Mouse (Mus musculus) embryo, embryonic 9.5 days (tissue): Measurements from ENCODE around the gene P2rx3.

Source experiments
- DNase-seq: peaks from one replicate; pipeline ENCODE4 v3.0.0-alpha.2; 2017; ENCODE audit errors: extremely low spot score

The P2rx3 gene

GRCm38 (mm10) chr2:85043623-85044022, 6.4 kb upstream of the P2rx3 start:
- no peak for DNase-seq

DNA sequence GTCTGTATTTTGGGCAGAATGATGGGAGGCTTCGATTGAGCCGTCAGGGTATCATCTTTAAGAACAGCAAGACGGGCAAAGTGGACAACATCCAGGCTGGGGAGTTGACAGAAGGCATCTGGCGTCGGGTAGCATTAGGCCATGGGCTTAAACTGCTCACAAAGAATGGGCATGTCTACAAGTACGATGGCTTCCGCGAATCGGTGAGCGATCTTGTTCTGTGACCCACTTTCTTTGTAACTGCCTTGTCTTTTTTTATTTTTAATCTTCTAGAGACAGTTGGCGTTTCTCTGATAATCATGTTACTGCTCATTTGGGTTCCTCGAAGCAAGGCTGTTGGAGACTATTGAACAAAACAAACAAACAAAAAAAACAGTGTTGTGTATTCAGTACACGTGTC, 1.1 kb upstream of the P2rx3 start:
- no peak for DNase-seq

DNA sequence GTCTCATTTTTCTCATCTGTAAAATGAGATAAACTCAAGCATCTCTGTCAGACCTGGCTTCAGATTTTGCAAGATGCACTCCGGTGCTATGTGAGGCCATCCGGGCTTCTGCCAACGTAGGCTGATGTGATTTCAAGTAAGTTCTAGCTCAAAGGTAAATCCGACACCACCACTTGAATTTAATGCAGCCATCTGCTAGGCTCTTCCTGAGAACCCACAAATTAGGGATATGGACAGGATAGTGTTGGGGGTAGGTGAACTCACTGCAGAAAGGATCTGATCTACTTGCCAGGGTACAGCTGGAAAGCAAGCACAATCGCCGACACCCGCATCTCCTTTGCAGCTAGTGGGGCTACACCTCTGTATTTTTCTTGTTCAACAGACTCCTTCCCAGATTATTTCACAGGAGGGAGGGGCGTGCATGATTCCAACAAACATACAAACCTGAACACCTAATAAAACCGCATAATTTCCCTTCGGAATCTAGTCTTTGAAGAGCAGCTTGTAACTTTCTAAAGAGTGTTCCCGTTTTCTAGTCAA, 685 bp downstream of the P2rx3 start:
- no peak for DNase-seq

- DNase-seq: no peak
Observed at GRCm38 (mm10) chr2:85034169-85034568, 3.1 kb downstream of the P2rx3 start.

DNA sequence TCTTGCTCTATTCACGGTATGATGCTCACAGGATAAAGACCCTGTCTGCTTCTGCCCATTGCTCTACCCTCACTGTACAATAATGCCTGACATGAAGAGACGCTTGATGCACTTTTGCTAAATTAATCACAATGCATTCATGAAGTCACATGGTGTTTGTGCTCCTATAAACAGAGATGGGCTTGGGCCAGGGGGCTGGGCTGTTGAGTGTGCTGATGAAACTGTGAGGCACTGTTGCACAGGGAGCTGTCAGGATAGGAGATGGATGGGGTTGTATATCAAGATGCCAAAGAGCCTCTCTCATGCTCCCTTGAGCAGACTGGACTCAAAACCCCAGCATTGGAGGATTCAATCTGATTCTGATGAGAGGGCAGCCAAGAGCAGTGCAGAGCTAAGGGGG, 4.1 kb downstream of the P2rx3 start:
- no peak for DNase-seq

- DNase-seq: no peak
Observed at GRCm38 (mm10) chr2:85030989-85031388, 6.3 kb downstream of the P2rx3 start.

DNA sequence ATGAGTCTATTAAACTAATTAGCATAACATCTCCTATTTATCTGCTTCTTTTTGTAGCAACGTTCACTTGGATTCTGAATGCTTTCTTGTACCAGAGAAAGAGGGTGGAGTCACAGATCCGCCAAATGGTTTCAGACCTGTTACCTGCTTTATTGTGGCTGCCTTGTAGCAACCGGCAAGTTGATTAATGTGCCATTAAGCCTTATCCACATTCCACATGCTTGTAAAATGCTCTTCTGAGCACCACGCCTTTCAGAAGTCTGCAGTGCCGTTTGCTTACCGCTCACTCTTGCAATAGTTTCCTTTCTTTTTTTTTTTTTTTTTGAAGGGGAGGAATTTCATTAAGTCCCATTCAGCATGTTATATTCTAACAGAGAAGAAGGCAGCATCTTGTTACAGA, 7.4 kb downstream of the P2rx3 start:
- DNase-seq: no peak

- no peak for DNase-seq
Observed at GRCm38 (mm10) chr2:85027281-85027680, 10.0 kb downstream of the P2rx3 start.

DNA sequence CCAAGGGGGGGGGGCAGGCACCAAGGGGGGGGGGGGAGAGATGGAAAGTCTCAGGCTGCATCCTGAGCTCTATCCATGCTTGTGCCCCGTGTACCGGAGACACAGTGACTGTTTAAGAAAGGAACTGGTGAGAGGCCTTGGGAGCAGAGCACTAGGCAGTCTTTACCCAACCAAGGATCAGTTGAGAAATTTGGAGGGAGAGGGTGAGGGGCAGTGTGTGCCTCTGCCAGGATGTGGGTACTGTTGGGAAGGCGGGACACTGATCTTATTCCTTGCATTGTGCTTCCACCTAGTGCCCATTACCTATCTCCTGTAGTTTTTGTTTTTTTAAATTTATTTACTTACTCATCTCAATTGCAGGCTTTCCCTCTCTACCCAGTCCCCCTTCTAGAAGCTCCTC, 11.1 kb downstream of the P2rx3 start:
- no peak for DNase-seq

DNA sequence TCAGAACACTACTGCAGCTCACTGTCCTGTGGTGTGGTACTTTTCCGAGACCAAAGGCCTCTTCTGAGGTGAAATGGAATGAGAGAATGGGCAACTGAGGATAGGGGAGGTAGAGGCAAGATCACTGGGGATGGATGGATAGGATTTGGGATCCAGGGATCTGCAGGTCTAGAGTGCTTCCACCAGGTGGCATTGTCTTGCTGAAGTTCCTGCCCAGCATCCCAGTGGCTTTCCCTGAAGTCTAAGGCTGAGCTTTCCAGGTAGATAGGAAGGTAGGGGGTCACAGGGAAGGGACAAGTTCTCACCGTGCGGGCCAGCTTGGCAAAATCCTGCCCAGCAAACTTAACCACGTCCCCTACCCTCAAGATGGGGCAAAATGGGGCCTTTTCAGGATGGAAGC, 15.2 kb downstream of the P2rx3 start:
- DNase-seq: no peak

GRCm38 (mm10) chr2:85014588-85014982, 22.7 kb downstream of the P2rx3 start:
- DNase-seq: no peak

DNA sequence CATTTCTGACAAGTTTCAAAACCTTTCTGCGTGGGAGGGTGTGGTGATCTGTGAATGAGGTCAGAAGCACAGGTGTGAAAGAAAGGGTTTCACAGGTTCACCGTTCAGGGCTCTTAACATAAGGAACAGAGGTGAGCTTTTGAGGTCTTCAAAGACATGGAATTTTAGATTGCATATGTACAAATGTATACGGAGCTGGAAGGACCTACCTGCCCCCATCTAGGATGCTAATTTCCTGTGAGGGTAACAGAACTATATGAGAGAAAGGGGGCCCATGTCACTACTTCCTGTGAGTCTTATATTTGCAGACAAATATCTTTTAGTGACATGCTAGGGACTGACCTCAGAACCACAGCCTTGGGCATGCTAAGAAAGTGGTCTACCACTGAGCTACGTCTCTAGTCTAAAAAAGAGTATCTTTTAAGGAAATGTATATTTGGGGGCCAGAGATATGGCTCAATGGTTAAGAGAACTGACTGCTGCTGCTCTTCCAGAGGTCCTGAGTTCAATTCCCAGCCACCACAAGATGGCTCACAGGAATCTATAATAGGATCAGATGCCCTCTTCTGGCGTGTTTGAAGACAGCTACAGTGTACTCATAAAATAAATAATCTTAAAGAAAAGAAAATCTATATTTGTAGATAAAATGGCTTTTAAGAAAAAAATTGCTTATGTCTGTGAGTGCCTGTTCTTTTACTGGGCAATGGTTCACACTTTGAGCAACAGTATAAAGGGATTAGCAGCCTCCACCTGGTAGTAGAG, 23.3 kb downstream of the P2rx3 start:
- no peak for DNase-seq

DNA sequence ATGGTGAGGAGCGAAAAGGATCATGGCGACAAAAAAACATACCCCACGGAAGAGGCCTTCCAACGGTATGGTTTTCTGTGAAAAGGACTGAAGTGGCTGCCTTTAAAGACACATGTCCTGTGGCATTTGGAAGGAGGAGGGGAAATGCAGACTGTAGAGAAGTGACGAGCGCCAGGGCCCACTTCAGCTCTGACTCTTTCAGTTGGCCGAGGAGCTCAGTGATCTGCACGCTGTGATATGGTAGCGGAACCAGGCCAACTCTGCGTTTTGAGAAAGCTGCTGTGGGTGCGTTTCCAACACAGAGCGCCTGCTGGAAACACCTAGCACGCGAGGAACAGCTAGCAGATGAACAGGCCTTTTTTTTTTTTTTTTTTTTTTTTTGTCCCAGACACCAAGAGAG, 24.6 kb downstream of the P2rx3 start:
- DNase-seq: no peak

GRCm38 (mm10) chr2:85011906-85012604, 25.2 kb downstream of the P2rx3 start:
- DNase-seq: no peak

DNA sequence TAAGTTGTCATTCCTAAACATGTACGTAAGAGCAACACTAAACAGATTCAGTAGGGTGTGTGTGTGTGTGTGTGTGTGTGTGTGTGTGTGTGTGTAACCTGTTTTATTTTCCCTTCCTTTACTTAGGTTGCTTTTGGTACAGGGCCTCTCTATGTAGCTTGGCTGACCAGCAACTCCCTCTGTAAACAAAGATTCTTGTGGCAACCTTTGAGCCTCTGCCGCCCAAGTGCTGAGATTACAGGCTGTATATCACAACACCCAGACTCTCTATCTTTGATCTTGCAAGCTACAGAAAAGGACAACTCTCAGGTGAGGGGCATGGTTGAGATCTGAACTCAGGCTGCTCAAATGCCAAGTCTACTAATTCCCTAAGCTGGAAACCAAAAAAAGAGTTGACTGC, 28.1 kb downstream of the P2rx3 start:
- DNase-seq: no peak

DNA sequence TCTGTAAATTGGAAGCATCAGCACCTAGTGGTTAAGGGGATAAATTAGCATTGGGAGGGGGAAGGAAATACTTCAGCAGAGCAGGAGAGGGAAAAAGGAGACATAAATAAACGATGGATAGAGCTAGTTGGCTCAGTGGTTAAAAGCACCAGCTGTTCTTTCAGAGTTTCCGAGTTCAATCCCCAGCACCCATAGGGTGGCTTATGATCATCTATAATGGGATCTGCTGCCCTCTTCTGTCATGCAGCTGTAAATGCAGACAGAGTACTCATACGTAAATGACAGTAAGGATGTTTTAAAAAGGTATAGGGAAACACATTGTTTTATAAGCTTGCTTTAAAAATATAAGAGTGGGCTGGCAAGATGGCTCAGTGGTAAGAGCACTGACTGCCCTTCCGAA, 29.5 kb downstream of the P2rx3 start:
- peak; percentile 17 for DNase-seq

DNA sequence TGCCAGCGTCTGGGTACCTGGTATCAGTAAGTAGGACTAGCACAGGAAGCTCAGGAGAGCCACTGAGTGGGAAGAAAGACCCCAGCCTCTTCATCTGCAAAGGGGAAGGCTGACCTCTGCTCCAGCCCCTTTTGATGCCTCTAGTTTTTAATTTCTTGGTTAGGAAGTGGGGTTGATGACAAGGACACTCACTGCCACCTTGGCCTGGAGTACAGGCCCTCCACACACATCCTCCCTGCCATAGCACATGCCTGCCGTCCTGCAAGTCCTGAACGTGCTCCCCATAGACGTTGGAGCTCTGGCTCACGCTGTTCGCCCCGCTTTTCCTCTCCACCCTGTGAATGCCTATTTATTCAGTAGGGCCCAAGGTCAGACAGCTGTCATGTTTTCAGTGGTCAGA, 30.7 kb downstream of the P2rx3 start:
- DNase-seq: no peak

GRCm38 (mm10) chr2:85004341-85004740, 32.9 kb downstream of the P2rx3 start:
- DNase-seq: no peak

GRCm38 (mm10) chr2:85002575-85002974, 34.7 kb downstream of the P2rx3 start:
- DNase-seq: no peak

DNA sequence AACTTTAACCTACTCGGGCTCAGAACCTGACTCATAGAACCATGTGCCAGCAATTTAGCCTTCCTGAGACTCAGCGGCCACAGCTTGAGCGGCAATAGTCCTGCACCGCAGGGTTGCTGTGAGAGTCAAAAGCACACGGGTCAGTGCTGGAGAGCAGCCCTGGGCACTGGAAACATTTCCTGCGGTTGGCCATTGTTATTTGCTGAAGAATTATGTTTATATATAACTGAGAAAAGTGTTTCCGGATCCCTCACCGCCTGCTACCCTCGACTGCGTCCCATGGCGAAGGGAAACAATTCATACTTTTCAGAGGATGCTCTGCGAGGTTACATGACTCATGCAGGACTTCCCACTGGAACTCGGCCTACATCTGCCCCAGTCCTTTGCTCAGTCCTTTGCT, 35.8 kb downstream of the P2rx3 start:
- DNase-seq: no peak

DNA sequence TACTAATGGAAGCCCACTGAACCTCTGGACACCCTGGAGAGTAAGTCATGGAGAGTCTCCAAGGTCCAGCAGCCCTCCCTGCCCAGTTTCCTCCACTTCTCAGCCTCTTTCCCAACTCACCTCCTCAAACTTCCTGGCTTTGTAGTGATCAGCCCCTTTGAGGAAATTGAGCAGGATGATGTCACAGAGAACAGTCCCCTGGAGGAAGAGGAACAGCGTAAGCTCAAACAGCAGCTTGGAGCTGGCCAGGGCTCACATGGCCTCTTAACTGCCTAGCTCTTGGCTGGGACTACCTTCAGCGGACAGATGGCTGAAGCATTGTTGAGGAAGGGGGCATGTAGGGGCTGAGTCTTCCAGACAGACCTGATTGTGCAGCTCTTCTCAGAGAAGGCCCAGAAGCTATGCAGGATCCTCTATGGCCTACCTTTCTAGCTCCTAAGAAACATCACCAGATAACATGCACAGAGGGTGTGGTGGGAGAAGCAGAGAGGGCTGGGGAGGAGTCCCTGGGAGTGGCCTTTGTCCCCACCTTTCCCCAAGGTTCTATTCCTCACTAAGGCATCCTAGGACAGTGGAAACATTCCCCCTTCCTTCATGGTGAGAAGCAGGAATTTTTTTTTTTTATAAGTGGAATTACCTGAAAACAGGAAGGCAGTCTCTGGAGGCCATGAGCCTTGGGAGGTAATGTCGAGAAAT, 37.6 kb downstream of the P2rx3 start:
- no peak for DNase-seq

GRCm38 (mm10) chr2:84996376-84996775, 40.9 kb downstream of the P2rx3 start:
- DNase-seq: no peak

DNA sequence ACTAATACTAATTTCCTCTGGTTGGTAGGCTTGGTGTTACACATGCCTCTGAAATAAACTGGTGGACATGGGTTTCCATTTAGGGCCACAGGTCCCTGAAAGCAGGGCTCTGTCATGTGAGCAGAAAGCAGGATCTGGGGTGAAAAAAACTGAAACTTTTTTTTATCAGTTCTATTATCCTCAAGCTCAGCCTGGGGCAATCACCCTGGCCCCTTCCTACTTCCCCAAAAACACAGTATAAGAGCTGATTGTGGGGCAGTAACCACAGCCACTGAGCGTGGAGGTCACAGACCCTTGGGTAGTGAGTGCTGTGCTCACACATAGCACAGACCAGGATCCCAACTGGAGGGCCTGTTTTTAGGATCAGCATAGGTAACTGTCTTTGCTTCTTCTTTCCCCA, 49.3 kb downstream of the P2rx3 start, which contains the start of gene Prg3:
Gene Prg3, plus strand, starts transcription at position 286 of the 400 bp plus-strand sequence.
- no peak for DNase-seq
